Mouse (Mus musculus) 3T3-L1 (cell line): ENCODE results near the gene Tmem132c.

Experiments used
- DNase-seq: peaks from one replicate; pipeline ENCODE4 v3.0.0-alpha.2; 2015; ENCODE audit warnings: low read depth, low spot score

The Tmem132c gene

DNA sequence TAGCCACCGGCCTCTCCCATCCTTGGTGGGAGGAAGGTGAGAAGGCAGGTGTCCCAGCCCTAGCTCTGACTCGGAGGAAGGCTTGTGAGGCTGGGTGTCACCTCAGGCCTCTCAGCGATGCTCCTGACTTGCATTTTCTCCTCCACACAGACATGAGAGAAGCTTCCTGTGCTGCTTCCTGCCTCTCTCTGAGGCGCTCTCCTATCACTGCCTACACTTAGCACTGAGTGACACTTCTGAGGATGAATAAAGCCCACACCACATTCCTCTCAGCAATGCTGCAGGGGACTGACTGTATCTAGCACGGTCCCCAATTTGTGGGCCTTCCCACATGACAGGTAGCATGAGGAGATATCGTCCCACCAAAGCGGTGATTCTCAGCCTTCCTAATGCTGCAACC is 355.3 kb downstream of the Tmem132c start:
- no peak for DNase-seq

DNA sequence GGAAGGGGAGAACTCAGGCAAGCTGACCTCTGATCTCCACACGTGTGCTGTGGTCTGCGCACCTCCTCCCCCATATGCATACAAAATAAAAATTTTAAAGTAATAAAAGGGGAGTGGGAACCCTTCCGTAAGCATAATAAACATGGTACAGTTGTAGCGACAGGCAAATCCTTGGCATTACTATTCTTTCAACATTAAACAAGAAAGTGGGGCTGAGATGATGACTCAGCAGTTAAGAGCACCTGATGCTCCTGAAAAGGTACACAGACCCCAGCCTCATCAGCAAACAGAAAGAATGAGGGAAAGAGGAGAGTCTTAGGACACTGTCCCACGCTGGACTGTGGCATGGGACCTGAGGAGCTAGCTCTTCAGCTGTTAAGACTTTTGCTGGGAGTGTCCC is 361.4 kb downstream of the Tmem132c start:
- no peak for DNase-seq

GRCm38 (mm10) chr5:127607507-127607906 is 365.9 kb downstream of the Tmem132c start:
- no peak for DNase-seq

- DNase-seq: no peak
Observed at GRCm38 (mm10) chr5:127609191-127609714, 367.6 kb downstream of the Tmem132c start.

DNA sequence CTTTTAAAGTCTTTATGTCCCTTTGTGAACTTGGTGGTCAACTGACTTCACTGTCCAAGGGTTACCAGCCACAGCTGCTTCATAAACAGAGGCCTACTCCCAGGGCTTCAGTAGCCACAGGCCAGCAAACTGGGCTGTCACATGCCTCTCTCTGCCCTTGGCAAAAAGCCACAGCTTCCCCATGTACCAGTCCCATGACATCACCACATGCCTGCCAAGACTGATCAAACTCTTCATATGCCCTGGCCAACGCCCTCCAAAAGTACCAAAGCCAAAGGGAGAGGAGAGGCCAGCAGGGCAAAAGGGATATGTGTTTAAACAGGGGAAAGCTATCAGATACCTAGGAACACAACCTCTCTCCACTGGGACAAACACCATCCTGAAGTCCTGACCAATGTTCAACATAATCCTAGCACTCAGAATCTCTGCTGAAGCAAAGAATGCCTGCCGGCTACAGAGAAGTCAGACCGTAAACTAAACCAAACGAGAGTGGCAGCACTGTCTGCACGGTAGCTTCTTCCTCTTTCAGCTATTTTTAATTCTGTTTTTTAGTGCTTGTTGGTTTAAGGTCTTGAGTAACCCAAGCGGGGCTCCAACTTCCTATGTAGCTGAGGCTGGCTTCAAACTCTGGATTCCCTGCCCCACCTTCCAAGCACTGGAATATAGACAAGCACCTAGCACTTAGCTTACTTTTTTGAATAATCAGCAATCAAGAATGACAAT is 369.3 kb downstream of the Tmem132c start:
- DNase-seq: peak; percentile 88

- no peak for DNase-seq
Observed at GRCm38 (mm10) chr5:127611881-127612280, 370.3 kb downstream of the Tmem132c start.

- DNase-seq: no peak
Observed at GRCm38 (mm10) chr5:127612397-127612796, 370.8 kb downstream of the Tmem132c start.
